Mouse (Mus musculus): ENCODE measurements around the gene Kif19a.

The Kif19a gene

GRCm38 (mm10) chr11:114764820-114765818 is at the start of gene Kif19a:
Kif19a (plus strand) TSS chr11:114765388.
- DNase-seq: peak; percentile 41

GRCm38 (mm10) chr11:114715531-114715930 is 49.7 kb upstream of the Kif19a start:
- no peak for DNase-seq

- DNase-seq: no peak
These were observed 44.7 kb upstream of the Kif19a start for GRCm38 (mm10) chr11:114720535-114720934.

- DNase-seq: no peak
These were observed 42.8 kb upstream of the Kif19a start for GRCm38 (mm10) chr11:114722438-114722837.

- DNase-seq: no peak
These were observed 42.2 kb upstream of the Kif19a start for GRCm38 (mm10) chr11:114723030-114723429.

GRCm38 (mm10) chr11:114724787-114725590 is 40.2 kb upstream of the Kif19a start:
- no peak for DNase-seq

- DNase-seq: peak; percentile 56
These were observed 38.0 kb upstream of the Kif19a start, which contains the start of gene Dnaic2 for GRCm38 (mm10) chr11:114726965-114727825. Dnaic2 (plus strand) TSS chr11:114727408.

GRCm38 (mm10) chr11:114727826-114728186 is 37.4 kb upstream of the Kif19a start:
- DNase-seq: no peak

GRCm38 (mm10) chr11:114728333-114728732 is 36.9 kb upstream of the Kif19a start:
- no peak for DNase-seq

- DNase-seq: no peak
These were observed 35.3 kb upstream of the Kif19a start for GRCm38 (mm10) chr11:114729832-114730363.

- DNase-seq: no peak
These were observed 33.5 kb upstream of the Kif19a start for GRCm38 (mm10) chr11:114731711-114732110.

- DNase-seq: no peak
These were observed 32.3 kb upstream of the Kif19a start for GRCm38 (mm10) chr11:114732890-114733289.

- no peak for DNase-seq
These were observed 29.1 kb upstream of the Kif19a start for GRCm38 (mm10) chr11:114736111-114736510.

- peak; percentile 60 for DNase-seq
These were observed 28.1 kb upstream of the Kif19a start for GRCm38 (mm10) chr11:114736913-114737624.

GRCm38 (mm10) chr11:114740598-114740997 is 24.6 kb upstream of the Kif19a start:
- DNase-seq: peak; percentile 18

- no peak for DNase-seq
These were observed 23.7 kb upstream of the Kif19a start for GRCm38 (mm10) chr11:114741451-114741850.

GRCm38 (mm10) chr11:114745134-114745533 is 20.1 kb upstream of the Kif19a start:
- DNase-seq: peak; percentile 91

GRCm38 (mm10) chr11:114747564-114748138 is 17.5 kb upstream of the Kif19a start:
- no peak for DNase-seq

- DNase-seq: no peak
These were observed 4.7 kb downstream of the Kif19a start for GRCm38 (mm10) chr11:114769911-114770310.

- DNase-seq: no peak
These were observed 6.7 kb downstream of the Kif19a start for GRCm38 (mm10) chr11:114771896-114772295.

GRCm38 (mm10) chr11:114780076-114780475 is 14.9 kb downstream of the Kif19a start:
- DNase-seq: peak; percentile 22
